Mouse (Mus musculus): Measurements from ENCODE around the gene Slc17a4. TPM values are rescaled to one million over a fixed set of nuclear protein-coding genes. Genes with fewer than 3 reads are reported as not detected.

The Slc17a4 gene
- not detected in 2 replicates for total RNA-seq (2014; rRNA removed; ENCODE audit: low replicate concordance)
- not detected in 2 replicates for polyA plus RNA-seq (2015; fragmentation: Nextera tagmentation; extraction: Ambion mirVana)

DNA sequence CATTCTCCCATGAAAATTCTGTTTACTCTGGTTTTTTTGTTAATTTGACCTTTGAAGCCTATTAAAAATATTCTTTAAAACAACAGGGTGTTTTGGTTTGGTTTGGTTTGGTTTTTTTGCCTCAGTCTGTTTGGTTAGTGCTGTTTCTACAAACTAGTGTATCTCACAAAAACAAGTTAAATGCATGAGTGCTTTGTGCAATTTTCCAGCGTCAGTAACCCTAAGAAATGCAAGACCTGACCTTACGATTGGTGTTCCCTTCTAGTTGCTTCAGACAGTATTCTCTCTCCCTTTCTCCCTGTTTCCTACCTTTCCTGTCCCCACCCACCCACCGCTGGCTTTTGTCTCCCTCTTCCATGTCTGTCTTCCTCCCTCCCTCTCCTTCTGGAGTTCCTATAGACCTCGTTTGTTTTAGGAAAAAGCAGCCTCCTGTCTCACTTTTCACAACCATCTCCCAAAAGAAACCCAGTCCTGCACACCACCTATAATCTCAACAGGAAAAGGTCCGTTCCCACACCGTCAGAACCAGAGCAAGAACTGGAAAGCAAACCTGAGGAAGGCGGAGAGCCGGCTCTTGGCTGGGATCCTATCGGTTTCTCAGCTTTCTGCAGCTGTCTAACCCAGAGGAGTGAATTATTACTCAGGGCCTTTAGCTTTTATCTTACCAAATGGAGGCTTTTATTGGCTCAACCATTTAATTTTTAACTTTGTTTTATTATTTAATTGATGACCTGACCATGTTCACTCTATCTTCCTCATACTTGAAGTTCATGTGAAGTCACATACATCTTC, at the start of gene Slc17a4:
Slc17a4 (minus strand) TSS at position 634 of the 792 bp plus-strand sequence.
- TF ChIP-seq CTCF (IDR thresholded peaks at IDR 0.05; ENCODE audit: low read depth) (no peak), EP300 (IDR thresholded peaks at IDR 0.05; ENCODE audit: low read depth) (no peak)
- Histone ChIP-seq H3K9me3 (replicated peaks; ENCODE audit: control insufficient read depth, low read length) (no peaks in the 10 kb centered on the region), H3K36me3 (replicated peaks; ENCODE audit: control insufficient read depth, insufficient read depth, low read length) (no peaks in the 10 kb centered on the region), H3K27me3 (ENCODE audit: control insufficient read depth, insufficient read depth, low read length) (no peaks in the 10 kb centered on the region), H3K4me1 (ENCODE audit: control insufficient read depth, insufficient read depth) (peaks cover 19% of the 10 kb centered on the region), H3K27ac (ENCODE audit: low read depth) (peak within 1 kb of the TSS; percentile 61), H3K4me3 (ENCODE audit: low read depth, low read length) (no peak within 1 kb of the TSS), H3K9ac (replicated peaks; ENCODE audit: low read depth, low read length) (no peak within 1 kb of the TSS), H3K4me2 (ENCODE audit: low read depth, low read length) (no peak within 1 kb of the TSS)
- DNase-seq (ENCODE audit: low spot score) (peak; percentile 34), ATAC-seq (ENCODE audit: insufficient read depth, low read depth) (no peak)
- 51% methylated on average over 9 of the region's 9 CpGs for WGBS

DNA sequence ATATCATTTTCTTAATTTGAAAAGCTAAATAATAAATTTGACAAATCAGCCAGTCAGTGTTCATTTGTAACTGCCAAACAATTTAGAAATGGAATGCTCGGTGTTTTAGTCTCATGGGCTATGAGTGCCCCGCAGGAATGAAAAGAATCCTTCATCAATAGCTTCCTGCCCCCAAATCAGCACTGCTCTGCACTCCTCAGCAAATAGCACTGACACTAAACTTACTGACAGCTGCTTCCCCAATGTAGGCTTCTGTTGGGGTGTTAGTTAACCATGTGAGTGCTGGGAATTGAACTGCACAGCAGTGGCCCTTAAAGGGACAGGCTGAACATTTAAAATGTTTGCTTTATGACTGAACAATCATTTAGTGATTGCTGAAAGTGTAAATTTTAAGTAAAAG, 45.0 kb upstream of the Slc17a4 start:
- 5% methylated on average over 2 of the region's 2 CpGs for WGBS
- TF ChIP-seq CTCF (IDR thresholded peaks at IDR 0.05; ENCODE audit: low read depth), result no peak
- TF ChIP-seq EP300 (IDR thresholded peaks at IDR 0.05; ENCODE audit: low read depth), result no peak

DNA sequence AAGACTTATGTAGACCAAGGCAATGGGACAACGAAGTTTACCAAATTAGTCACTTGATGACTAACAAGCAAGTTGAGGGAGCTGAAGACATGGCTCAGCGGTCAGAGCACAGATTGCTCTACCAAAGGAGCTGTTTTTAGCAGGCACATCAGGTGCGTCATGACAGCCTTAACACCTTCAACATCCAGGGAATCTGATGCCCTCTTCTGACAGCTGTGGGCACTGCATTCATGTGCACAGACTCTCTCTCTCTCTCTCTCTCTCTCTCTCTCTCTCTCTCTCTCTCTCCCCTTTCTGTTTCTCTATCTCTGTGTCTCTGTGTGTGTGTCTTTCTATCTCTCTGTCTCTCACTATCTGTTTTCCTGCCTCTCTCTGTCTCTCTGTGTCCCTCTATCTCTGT, 36.1 kb upstream of the Slc17a4 start:
- H3K9ac ChIP-seq (replicated peaks; ENCODE audit: low read depth, low read length), result no peak overlapping the region
- no peak overlapping the region for H3K4me3 ChIP-seq (ENCODE audit: low read depth, low read length)
- DNase-seq (ENCODE audit: low spot score) (no peak), ATAC-seq (ENCODE audit: insufficient read depth, low read depth) (no peak)
- TF ChIP-seq EP300 (IDR thresholded peaks at IDR 0.05; ENCODE audit: low read depth) (no peak), CTCF (IDR thresholded peaks at IDR 0.05; ENCODE audit: low read depth) (peak; percentile 41)
- H3K9me3 ChIP-seq (replicated peaks; ENCODE audit: control insufficient read depth, low read length), result no peaks in the 10 kb centered on the region
- H3K4me1 ChIP-seq (ENCODE audit: control insufficient read depth, insufficient read depth), result no peaks in the 10 kb centered on the region
- no peaks in the 10 kb centered on the region for H3K27me3 ChIP-seq (ENCODE audit: control insufficient read depth, insufficient read depth, low read length)
- H3K4me2 ChIP-seq (ENCODE audit: low read depth, low read length), result no peak overlapping the region
- H3K27ac ChIP-seq (ENCODE audit: low read depth), result no peak overlapping the region
- WGBS, result 42% methylated on average over 3 of the region's 3 CpGs
- H3K36me3 ChIP-seq (replicated peaks; ENCODE audit: control insufficient read depth, insufficient read depth, low read length), result no peaks in the 10 kb centered on the region

More for the DNA sequence above, 45.0 kb upstream of the Slc17a4 start:
- Histone ChIP-seq H3K36me3 (replicated peaks; ENCODE audit: control insufficient read depth, insufficient read depth, low read length) (no peaks in the 10 kb centered on the region), H3K9me3 (replicated peaks; ENCODE audit: control insufficient read depth, low read length) (no peaks in the 10 kb centered on the region), H3K4me1 (ENCODE audit: control insufficient read depth, insufficient read depth) (no peaks in the 10 kb centered on the region), H3K9ac (replicated peaks; ENCODE audit: low read depth, low read length) (no peak overlapping the region), H3K4me2 (ENCODE audit: low read depth, low read length) (no peak overlapping the region), H3K4me3 (ENCODE audit: low read depth, low read length) (no peak overlapping the region), H3K27ac (ENCODE audit: low read depth) (no peak overlapping the region), H3K27me3 (ENCODE audit: control insufficient read depth, insufficient read depth, low read length) (no peaks in the 10 kb centered on the region)
- DNase-seq (ENCODE audit: low spot score), result no peak
- no peak for ATAC-seq (ENCODE audit: insufficient read depth, low read depth)

DNA sequence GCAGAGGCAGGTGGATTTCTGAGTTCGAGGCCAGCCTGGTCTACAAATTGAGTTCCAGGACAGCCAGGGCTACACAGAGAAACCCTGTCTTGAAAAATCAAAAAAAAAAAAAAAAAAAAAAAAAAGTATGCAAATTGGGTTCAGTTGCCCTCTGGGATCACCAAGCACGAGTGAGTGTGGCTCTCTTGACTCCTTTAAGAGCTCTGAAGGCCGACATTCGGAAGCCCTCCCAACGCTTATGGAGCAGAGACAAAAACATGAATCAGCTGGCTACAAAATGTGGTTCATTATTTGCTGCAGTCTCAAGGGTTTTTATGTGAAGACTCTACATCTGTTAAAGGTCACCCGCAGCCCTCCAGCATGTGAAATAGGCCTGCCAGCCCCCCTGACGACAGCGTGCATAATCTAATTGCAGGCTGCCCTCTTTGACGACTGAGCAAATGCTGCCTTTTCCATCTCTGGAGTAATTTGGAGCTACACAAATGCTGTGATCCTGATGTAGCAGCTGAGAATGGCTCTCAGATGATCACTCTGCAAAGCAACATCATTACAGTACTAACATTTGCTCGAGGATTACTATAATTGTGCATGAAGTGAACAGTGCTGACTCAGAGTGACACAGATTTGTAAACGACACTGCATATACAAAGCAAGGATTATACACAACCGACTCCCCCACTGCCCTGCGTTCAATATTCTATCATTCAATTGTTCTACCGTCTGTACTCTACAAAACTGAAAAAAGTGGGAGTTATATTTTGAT, 34.9 kb upstream of the Slc17a4 start:
- no peak overlapping the region for H3K4me2 ChIP-seq (ENCODE audit: low read depth, low read length)
- no peak for TF ChIP-seq CTCF (IDR thresholded peaks at IDR 0.05; ENCODE audit: low read depth)
- TF ChIP-seq EP300 (IDR thresholded peaks at IDR 0.05; ENCODE audit: low read depth), result no peak
- no peak overlapping the region for H3K9ac ChIP-seq (replicated peaks; ENCODE audit: low read depth, low read length)
- ATAC-seq (ENCODE audit: insufficient read depth, low read depth) (no peak), DNase-seq (ENCODE audit: low spot score) (no peak)
- 69% methylated on average over 14 of the region's 14 CpGs for WGBS
- H3K27me3 ChIP-seq (ENCODE audit: control insufficient read depth, insufficient read depth, low read length), result no peaks in the 10 kb centered on the region
- no peak overlapping the region for H3K4me3 ChIP-seq (ENCODE audit: low read depth, low read length)
- H3K27ac ChIP-seq (ENCODE audit: low read depth), result no peak overlapping the region
- no peaks in the 10 kb centered on the region for H3K4me1 ChIP-seq (ENCODE audit: control insufficient read depth, insufficient read depth)
- H3K36me3 ChIP-seq (replicated peaks; ENCODE audit: control insufficient read depth, insufficient read depth, low read length), result no peaks in the 10 kb centered on the region
- H3K9me3 ChIP-seq (replicated peaks; ENCODE audit: control insufficient read depth, low read length), result no peaks in the 10 kb centered on the region

DNA sequence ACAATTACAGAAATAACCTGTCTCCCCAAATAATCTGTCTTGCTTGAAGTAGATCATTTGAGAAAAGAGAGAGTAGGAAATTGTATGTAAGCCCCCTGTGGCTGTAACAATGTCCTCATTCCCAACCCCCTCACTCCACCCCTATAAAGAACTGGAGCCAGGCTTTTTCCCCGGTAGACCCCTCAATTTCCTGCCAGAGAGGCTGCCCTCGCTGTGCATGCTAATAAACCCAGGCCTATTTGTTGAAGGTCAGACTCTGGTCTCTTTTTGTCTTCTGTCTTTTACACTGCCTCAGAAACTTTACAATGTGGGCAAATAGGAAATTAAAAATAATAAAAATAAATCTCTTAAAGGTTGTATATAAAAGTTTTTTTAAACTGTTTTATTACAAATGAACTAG, 31.4 kb upstream of the Slc17a4 start:
- WGBS, result 61% methylated on average over 2 of the region's 2 CpGs
- ATAC-seq (ENCODE audit: insufficient read depth, low read depth) (no peak), DNase-seq (ENCODE audit: low spot score) (no peak)
- Histone ChIP-seq H3K4me2 (ENCODE audit: low read depth, low read length) (no peak overlapping the region), H3K4me1 (ENCODE audit: control insufficient read depth, insufficient read depth) (no peaks in the 10 kb centered on the region), H3K36me3 (replicated peaks; ENCODE audit: control insufficient read depth, insufficient read depth, low read length) (no peaks in the 10 kb centered on the region), H3K9me3 (replicated peaks; ENCODE audit: control insufficient read depth, low read length) (no peaks in the 10 kb centered on the region), H3K27ac (ENCODE audit: low read depth) (no peak overlapping the region), H3K9ac (replicated peaks; ENCODE audit: low read depth, low read length) (no peak overlapping the region), H3K4me3 (ENCODE audit: low read depth, low read length) (no peak overlapping the region), H3K27me3 (ENCODE audit: control insufficient read depth, insufficient read depth, low read length) (no peaks in the 10 kb centered on the region)
- TF ChIP-seq EP300 (IDR thresholded peaks at IDR 0.05; ENCODE audit: low read depth) (no peak), CTCF (IDR thresholded peaks at IDR 0.05; ENCODE audit: low read depth) (no peak)
